Mouse (Mus musculus) heart, postnatal 0 days (tissue): ENCODE data around the gene Bpi. TPM values are rescaled to one million over a fixed set of nuclear protein-coding genes. Genes with fewer than 3 reads are reported as not detected.

Experiments used
- ATAC-seq: fragments of 200-750 bp; cut with Nextera tagmentation; 2 replicates; pipeline ENCODE4 v1.8.0; 2017; ENCODE audit warnings: low read depth, moderate number of reproducible peaks, moderate library complexity; ENCODE audit not compliant: insufficient read depth
- DNase-seq: peaks from one replicate; pipeline ENCODE4 v3.0.0-alpha.2; 2016; ENCODE audit warnings: low spot score
- H3K27ac ChIP-seq: fragments of 300-500 bp; sonication (generic); 2 replicates; pipeline ENCODE4 v1.5.1; 2014; ENCODE audit warnings: low read depth, mild to moderate bottlenecking
- H3K27me3 ChIP-seq: fragments of 300-500 bp; sonication (generic); 2 replicates; pipeline ENCODE4 v1.6.1; 2014; ENCODE audit warnings: low read length, mixed read lengths; ENCODE audit not compliant: control insufficient read depth, insufficient read depth
- H3K36me3 ChIP-seq: fragments of 300-500 bp; sonication (generic); replicated peaks from 2 replicates; pipeline ENCODE4 v1.6.1; 2014; ENCODE audit warnings: low read length, mixed read lengths; ENCODE audit not compliant: control insufficient read depth, insufficient read depth
- H3K4me1 ChIP-seq: fragments of 300-500 bp; sonication (generic); 2 replicates; pipeline ENCODE4 v1.6.1; 2014; ENCODE audit warnings: antibody characterized with exemption; ENCODE audit not compliant: control insufficient read depth, insufficient read depth
- H3K4me2 ChIP-seq: fragments of 300-500 bp; sonication (generic); 2 replicates; pipeline ENCODE4 v1.6.1; 2014; ENCODE audit warnings: low read depth, mild to moderate bottlenecking, low read length, moderate library complexity
- H3K4me3 ChIP-seq: fragments of 300-500 bp; sonication (generic); 2 replicates; pipeline ENCODE4 v1.5.1; 2014; ENCODE audit warnings: low read depth, low read length
- H3K9ac ChIP-seq: fragments of 300-500 bp; sonication (generic); replicated peaks from 2 replicates; pipeline ENCODE4 v1.6.1; 2014; ENCODE audit warnings: low read depth, low read length, mixed read lengths
- H3K9me3 ChIP-seq: fragments of 300-500 bp; sonication (generic); replicated peaks from 2 replicates; pipeline ENCODE4 v1.6.1; 2016; ENCODE audit warnings: low read length; ENCODE audit not compliant: control insufficient read depth
- CTCF ChIP-seq: IDR thresholded peaks from 2 replicates; pipeline ENCODE4 v1.5.1; 2016; ENCODE audit warnings: antibody characterized with exemption, control low read depth, low read depth
- EP300 ChIP-seq: IDR thresholded peaks from 2 replicates; pipeline ENCODE4 v1.6.1; 2016; ENCODE audit warnings: antibody characterized with exemption, low read depth
- WGBS: fragments of 180-500 bp; shearing (Covaris S2); extraction: QIAGEN DNeasy Blood & Tissue Kit; methylation state at CpG from one replicate; pipeline ENCODE4 v1.1.7; 2014; 5-methylcytosine and 5-hydroxymethylcytosine counted together
- polyA plus RNA-seq: library from polyadenylated mRNA; unstranded; fragments of >200 nt; fragmentation: Nextera tagmentation; extraction: Ambion mirVana; gene quantifications from 2 replicates; pipeline ENCODE4 v1.2.1, GENCODE M21; 2015
- total RNA-seq: library from RNA; depleted of rRNA; stranded (reverse); fragments of >200 nt; gene quantifications from 2 replicates; pipeline ENCODE4 v1.2.3, GENCODE M21; 2014; ENCODE audit warnings: low replicate concordance

The Bpi gene
- total and polyA plus RNA-seq, 2 experiments from 2014 or later, result not detected

DNA sequence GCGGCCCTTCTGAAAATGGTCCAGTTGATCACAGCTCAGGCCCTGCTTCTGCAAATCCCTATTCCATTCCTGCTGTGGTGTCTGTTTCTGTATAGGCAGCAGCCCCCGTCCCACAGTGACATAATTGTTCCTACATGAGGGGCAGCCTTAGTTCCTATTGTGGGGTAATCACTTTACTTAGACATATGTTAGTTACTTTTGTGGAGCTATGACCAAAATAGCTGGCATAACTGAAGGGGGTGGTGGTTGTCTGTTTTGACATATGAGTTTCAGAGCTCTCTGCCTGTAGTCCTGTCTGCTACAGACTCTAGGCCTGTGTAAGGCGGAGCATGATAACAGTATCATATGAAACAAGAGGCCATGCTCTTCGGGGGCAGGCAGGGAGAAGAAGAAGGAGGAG, 7.3 kb upstream of the Bpi start:
- TF ChIP-seq EP300, result no peak
- TF ChIP-seq CTCF, result no peak
- Histone ChIP-seq H3K36me3 (no peaks in the 10 kb centered on the region), H3K9me3 (no peaks in the 10 kb centered on the region), H3K9ac (no peak overlapping the region), H3K27me3 (no peaks in the 10 kb centered on the region), H3K4me3 (no peak overlapping the region), H3K4me1 (no peaks in the 10 kb centered on the region), H3K27ac (no peak overlapping the region), H3K4me2 (no peak overlapping the region)
- WGBS, result 67% methylated on average over 4 of the region's 4 CpGs
- no peak for DNase-seq
- no peak for ATAC-seq

- Histone ChIP-seq H3K4me1 (no peaks in the 10 kb centered on the region), H3K27me3 (no peaks in the 10 kb centered on the region), H3K9ac (no peak overlapping the region), H3K36me3 (no peaks in the 10 kb centered on the region), H3K27ac (no peak overlapping the region), H3K4me2 (no peak overlapping the region), H3K4me3 (no peak overlapping the region), H3K9me3 (no peaks in the 10 kb centered on the region)
- no peak for DNase-seq
- WGBS, result 38% methylated on average over 5 of the region's 5 CpGs
- ATAC-seq, result no peak
- TF ChIP-seq EP300 (no peak), CTCF (no peak)
Measured at GRCm38 (mm10) chr2:158253806-158254205, 4.1 kb upstream of the Bpi start.

GRCm38 (mm10) chr2:158256894-158257293, 1.0 kb upstream of the Bpi start:
- H3K36me3 ChIP-seq, result no peaks in the 10 kb centered on the region
- H3K4me3 ChIP-seq, result no peak overlapping the region
- H3K4me1 ChIP-seq, result no peaks in the 10 kb centered on the region
- no peak overlapping the region for H3K9ac ChIP-seq
- H3K27me3 ChIP-seq, result no peaks in the 10 kb centered on the region
- no peak overlapping the region for H3K4me2 ChIP-seq
- ATAC-seq, result 0 out of 2 replicates have a peak, but pooled peaks have one; percentile 37
- no peak overlapping the region for H3K27ac ChIP-seq
- WGBS, result 24% methylated on average over 5 of the region's 5 CpGs
- DNase-seq, result no peak
- TF ChIP-seq CTCF, result no peak
- no peak for TF ChIP-seq EP300
- H3K9me3 ChIP-seq, result no peaks in the 10 kb centered on the region

DNA sequence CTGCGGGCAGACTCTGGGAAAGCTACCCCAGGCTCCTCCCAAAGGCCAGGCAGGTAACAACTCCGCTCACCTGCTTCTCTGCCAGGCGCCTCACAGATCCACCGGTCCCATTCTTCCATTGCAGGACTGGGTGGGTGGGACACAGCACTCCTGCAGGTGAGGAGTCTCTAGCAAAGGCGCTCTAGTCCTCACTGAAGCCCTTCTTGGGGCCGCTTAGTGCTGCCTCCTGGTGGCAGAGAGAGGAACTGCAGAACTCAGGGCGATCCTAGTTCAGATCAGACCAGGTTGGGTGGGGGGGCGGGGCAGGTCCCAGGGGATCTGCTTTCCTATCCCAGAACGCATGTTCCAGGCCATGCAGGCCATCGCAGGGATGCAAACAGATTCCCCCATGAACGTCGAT, 887 bp downstream of the Bpi start:
- TF ChIP-seq EP300 (no peak), CTCF (peak; percentile 77)
- DNase-seq, result peak; percentile 15
- Histone ChIP-seq H3K4me1 (no peaks in the 10 kb centered on the region), H3K27me3 (no peaks in the 10 kb centered on the region), H3K9me3 (no peaks in the 10 kb centered on the region), H3K9ac (no peak overlapping the region), H3K27ac (no peak overlapping the region), H3K4me2 (no peak overlapping the region), H3K36me3 (no peaks in the 10 kb centered on the region), H3K4me3 (no peak overlapping the region)
- peak; percentile 40; the same call in 1 of the 2 replicates for ATAC-seq
- 16% methylated on average over 12 of the region's 12 CpGs for WGBS

DNA sequence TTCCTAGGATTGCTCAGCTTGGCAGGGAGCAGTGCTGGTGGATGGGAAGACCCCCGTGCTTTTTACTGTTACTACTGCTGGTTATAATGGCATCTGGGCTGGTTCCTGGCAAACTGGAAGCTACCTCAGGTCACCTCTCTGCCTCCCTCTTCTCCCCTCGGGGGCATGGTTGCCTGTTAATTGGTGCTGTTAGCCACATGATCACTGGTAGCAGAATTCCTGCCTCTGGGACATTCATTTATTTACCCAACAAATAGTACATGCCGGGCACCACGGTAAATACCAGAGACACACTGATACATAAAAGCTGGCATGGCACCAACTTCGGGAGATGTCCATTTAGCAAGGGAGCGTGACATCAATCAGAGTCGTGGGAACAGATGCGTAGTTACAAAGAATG, 1.6 kb downstream of the Bpi start:
- H3K36me3 ChIP-seq, result no peaks in the 10 kb centered on the region
- TF ChIP-seq EP300, result no peak
- no peak for TF ChIP-seq CTCF
- H3K4me3 ChIP-seq, result no peak overlapping the region
- ATAC-seq (no peak), DNase-seq (no peak)
- no peak overlapping the region for H3K27ac ChIP-seq
- H3K4me1 ChIP-seq, result no peaks in the 10 kb centered on the region
- H3K4me2 ChIP-seq, result no peak overlapping the region
- H3K27me3 ChIP-seq, result no peaks in the 10 kb centered on the region
- no peaks in the 10 kb centered on the region for H3K9me3 ChIP-seq
- no peak overlapping the region for H3K9ac ChIP-seq
- 74% methylated on average over 8 of the region's 8 CpGs for WGBS

- no peak overlapping the region for H3K4me2 ChIP-seq
- no peaks in the 10 kb centered on the region for H3K36me3 ChIP-seq
- no peak overlapping the region for H3K4me3 ChIP-seq
- no peak overlapping the region for H3K27ac ChIP-seq
- no peak for ATAC-seq
- no peaks in the 10 kb centered on the region for H3K27me3 ChIP-seq
- H3K9ac ChIP-seq, result no peak overlapping the region
- no peaks in the 10 kb centered on the region for H3K4me1 ChIP-seq
- TF ChIP-seq CTCF, result no peak
- no peak for TF ChIP-seq EP300
- H3K9me3 ChIP-seq, result no peaks in the 10 kb centered on the region
- DNase-seq, result no peak
- WGBS, result 83% methylated on average over 3 of the region's 3 CpGs
Measured at GRCm38 (mm10) chr2:158264877-158265276, 7.0 kb downstream of the Bpi start.
